Mouse (Mus musculus): ENCODE results near the gene Rps7.
A peak's percentile ranks its signal among the peaks of the same experiment; 100 is the strongest.

The Rps7 gene

GRCm38 (mm10) chr12:28635535-28636476 lies at the start of gene Rps7:
TSS of gene Rps7 (minus strand) at chr12:28635953.
- peak; percentile 85 to 90 for DNase-seq

GRCm38 (mm10) chr12:28684674-28685073 lies 48.9 kb upstream of the Rps7 start:
- DNase-seq, result no peak

GRCm38 (mm10) chr12:28675925-28676209 lies 40.1 kb upstream of the Rps7 start:
- no peak for DNase-seq

GRCm38 (mm10) chr12:28675121-28675924 lies 39.6 kb upstream of the Rps7 start, which contains the start of gene Adi1:
TSS of gene Adi1 (plus strand) at chr12:28675231.
- peak; percentile 68 to 83 for DNase-seq

GRCm38 (mm10) chr12:28674038-28674720 lies 38.4 kb upstream of the Rps7 start:
- DNase-seq, result no peak

GRCm38 (mm10) chr12:28667287-28667686 lies 31.5 kb upstream of the Rps7 start:
- no peak for DNase-seq

GRCm38 (mm10) chr12:28666734-28667133 lies 31.0 kb upstream of the Rps7 start:
- DNase-seq, result no peak

- no peak for DNase-seq
Measured at GRCm38 (mm10) chr12:28662628-28663027, 26.9 kb upstream of the Rps7 start.

- DNase-seq, result peak; percentile 78 to 91
Measured at GRCm38 (mm10) chr12:28649141-28650110, 13.7 kb upstream of the Rps7 start, which contains the start of gene Rnaseh1. TSS of gene Rnaseh1 (plus strand) at chr12:28649602.

GRCm38 (mm10) chr12:28638778-28639177 lies 3.0 kb upstream of the Rps7 start:
- no peak for DNase-seq

- DNase-seq, result no peak
Measured at GRCm38 (mm10) chr12:28636543-28636942, 790 bp upstream of the Rps7 start.

- no peak for DNase-seq
Measured at GRCm38 (mm10) chr12:28635058-28635534, 657 bp downstream of the Rps7 start.

- DNase-seq, result no peak
Measured at GRCm38 (mm10) chr12:28628436-28628835, 7.3 kb downstream of the Rps7 start.

GRCm38 (mm10) chr12:28627092-28627491 lies 8.7 kb downstream of the Rps7 start:
- no peak for DNase-seq

GRCm38 (mm10) chr12:28625407-28625806 lies 10.3 kb downstream of the Rps7 start:
- no peak for DNase-seq

GRCm38 (mm10) chr12:28624251-28624650 lies 11.5 kb downstream of the Rps7 start:
- no peak for DNase-seq

- no peak for DNase-seq
Measured at GRCm38 (mm10) chr12:28623195-28623594, 12.6 kb downstream of the Rps7 start, which contains the start of gene Colec11. TSS of gene Colec11 (minus strand) at chr12:28623377.

GRCm38 (mm10) chr12:28622641-28623040 lies 13.1 kb downstream of the Rps7 start:
- no peak for DNase-seq

- DNase-seq, result no peak
Measured at GRCm38 (mm10) chr12:28622167-28622532, 13.6 kb downstream of the Rps7 start.

- no peak for DNase-seq
Measured at GRCm38 (mm10) chr12:28621451-28622166, 14.1 kb downstream of the Rps7 start.

- DNase-seq, result no peak
Measured at GRCm38 (mm10) chr12:28617297-28617696, 18.5 kb downstream of the Rps7 start.
